Mouse (Mus musculus) midbrain, embryonic 11.5 days (tissue): Measurements from ENCODE around the gene Cklf. TPM values are rescaled to one million over a fixed set of nuclear protein-coding genes. Genes with fewer than 3 reads are reported as not detected.

Experiments used
- ATAC-seq: fragments of 200-750 bp; cut with Nextera tagmentation; 2 replicates; pipeline ENCODE4 v1.8.0; 2017; ENCODE audit warnings: moderate TSS enrichment, moderate library complexity; ENCODE audit not compliant: low FRiP score
- DNase-seq: peaks from one replicate; pipeline ENCODE4 v3.0.0; 2015; ENCODE audit warnings: low spot score; ENCODE audit errors: missing footprints
- H3K27ac ChIP-seq: fragments of 300-500 bp; sonication (generic); 2 replicates; pipeline ENCODE4 v1.5.1; 2014; ENCODE audit warnings: low read depth, low read length
- H3K27me3 ChIP-seq: fragments of 300-500 bp; sonication (generic); 2 replicates; pipeline ENCODE4 v1.6.1; 2014; ENCODE audit warnings: mild to moderate bottlenecking, low read length, moderate library complexity, mixed read lengths; ENCODE audit not compliant: control insufficient read depth, insufficient read depth
- H3K36me3 ChIP-seq: fragments of 300-500 bp; sonication (generic); 2 replicates; pipeline ENCODE4 v1.6.1; 2014; ENCODE audit warnings: mild to moderate bottlenecking, low read length, moderate library complexity, mixed read lengths; ENCODE audit not compliant: control insufficient read depth, insufficient read depth
- H3K4me1 ChIP-seq: fragments of 300-500 bp; sonication (generic); 2 replicates; pipeline ENCODE4 v1.6.1; 2014; ENCODE audit warnings: low read length; ENCODE audit not compliant: control insufficient read depth, insufficient read depth
- H3K4me2 ChIP-seq: fragments of 300-500 bp; sonication (generic); 2 replicates; pipeline ENCODE4 v1.6.1; 2014; ENCODE audit warnings: mild to moderate bottlenecking, moderate library complexity
- H3K4me3 ChIP-seq: fragments of 300-500 bp; sonication (generic); 2 replicates; pipeline ENCODE4 v1.5.1; 2014; ENCODE audit warnings: low read depth, low read length
- H3K9ac ChIP-seq: fragments of 300-500 bp; sonication (generic); 2 replicates; pipeline ENCODE4 v1.6.1; 2014; ENCODE audit warnings: low read length
- H3K9me3 ChIP-seq: fragments of 300-500 bp; sonication (generic); 2 replicates; pipeline ENCODE4 v1.6.1; 2016; ENCODE audit warnings: low read length; ENCODE audit not compliant: control insufficient read depth
- WGBS: fragments of 180-500 bp; shearing (Covaris S2); extraction: QIAGEN DNeasy Blood & Tissue Kit; methylation state at CpG from one replicate; pipeline ENCODE4 v1.1.7; 2014; 5-methylcytosine and 5-hydroxymethylcytosine counted together
- polyA plus RNA-seq: library from polyadenylated mRNA; unstranded; fragments of >200 nt; fragmentation: Nextera tagmentation; extraction: Ambion mirVana; gene quantifications from 2 replicates; pipeline ENCODE4 v1.2.1, GENCODE M21; 2014

Gene Cklf
- polyA plus RNA-seq, 1 experiment from 2014 or later = 35.0 TPM

DNA sequence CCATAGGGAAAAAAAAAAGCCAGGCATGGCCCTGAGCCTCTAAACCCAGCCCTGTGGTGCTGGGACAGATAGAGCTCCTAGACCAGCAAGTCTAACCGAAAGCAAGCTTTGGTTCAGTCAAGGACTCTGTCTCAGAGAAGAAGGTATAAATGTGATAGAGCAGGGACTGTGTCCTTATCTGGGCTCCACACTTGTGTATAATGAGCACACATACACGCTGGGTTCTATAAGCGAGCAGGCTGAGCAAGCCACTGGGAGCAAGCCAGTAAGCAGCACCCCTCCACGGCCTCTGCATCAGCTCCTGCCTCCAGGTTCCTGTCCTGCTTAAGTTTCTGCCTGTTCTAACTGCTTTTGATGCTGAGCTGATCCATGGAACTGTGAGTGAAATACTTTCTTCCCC, 18.6 kb upstream of the Cklf start:
- 91% methylated on average over 4 of the region's 4 CpGs for WGBS
- Histone ChIP-seq H3K27me3 (no peaks in the 10 kb centered on the region), H3K4me3 (no peak overlapping the region), H3K4me1 (no peaks in the 10 kb centered on the region), H3K27ac (no peak overlapping the region), H3K9ac (no peak overlapping the region), H3K36me3 (peaks cover 5% of the 10 kb centered on the region), H3K9me3 (no peaks in the 10 kb centered on the region), H3K4me2 (no peak overlapping the region)
- ATAC-seq = no peak
- peak; percentile 51 for DNase-seq

DNA sequence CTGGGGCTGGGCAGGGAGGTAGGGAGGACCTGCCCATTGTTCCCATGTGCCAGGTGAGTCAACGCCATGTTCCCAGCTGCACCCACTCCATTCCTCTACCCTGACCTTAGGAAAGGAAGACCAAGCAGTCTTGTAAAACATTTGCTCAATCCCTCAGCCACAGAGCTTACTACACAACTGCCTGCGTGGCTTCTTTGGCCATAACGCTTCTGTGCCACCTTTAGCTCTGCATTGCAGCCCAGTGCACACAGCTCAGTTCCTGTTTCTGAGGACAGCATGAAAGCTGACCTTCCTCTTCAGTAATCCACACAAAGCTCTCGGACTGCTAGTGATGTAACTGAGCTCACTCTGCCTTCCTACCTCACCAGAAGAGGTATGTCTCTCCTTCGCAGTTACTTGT, 17.7 kb upstream of the Cklf start:
- DNase-seq (no peak), ATAC-seq (no peak)
- 94% methylated on average over 5 of the region's 5 CpGs for WGBS
- H3K4me3 ChIP-seq = no peak overlapping the region
- peaks cover 5% of the 10 kb centered on the region for H3K36me3 ChIP-seq
- H3K27ac ChIP-seq = no peak overlapping the region
- H3K27me3 ChIP-seq = no peaks in the 10 kb centered on the region
- H3K9me3 ChIP-seq = no peaks in the 10 kb centered on the region
- H3K4me2 ChIP-seq = no peak overlapping the region
- no peaks in the 10 kb centered on the region for H3K4me1 ChIP-seq
- no peak overlapping the region for H3K9ac ChIP-seq

DNA sequence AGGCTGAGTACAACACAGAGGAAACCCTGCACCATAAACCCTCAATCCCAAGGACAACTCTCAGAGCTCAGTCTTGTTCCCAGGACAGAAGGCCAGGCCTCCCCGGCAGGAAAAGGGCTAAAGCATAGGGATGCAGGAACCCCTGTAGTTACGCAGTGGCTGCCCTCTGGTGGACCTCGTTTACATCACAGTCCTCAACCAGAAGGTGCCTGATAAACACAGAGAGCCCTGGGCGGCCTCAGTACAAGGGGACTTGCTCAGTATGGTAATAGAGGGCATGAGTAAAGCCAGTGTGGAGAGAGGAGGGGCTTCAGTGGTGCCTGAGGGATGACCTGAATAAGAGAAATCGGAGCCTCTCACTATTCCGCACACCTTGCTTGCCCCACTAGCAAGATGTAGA, 16.1 kb upstream of the Cklf start:
- 43% methylated on average over 6 of the region's 6 CpGs for WGBS
- ATAC-seq (peak; percentile 72; the same call in 1 of the 2 replicates), DNase-seq (peak; percentile 47)
- peaks cover 10% of the 10 kb centered on the region for H3K36me3 ChIP-seq
- no peak overlapping the region for H3K27ac ChIP-seq
- H3K27me3 ChIP-seq = no peaks in the 10 kb centered on the region
- H3K4me3 ChIP-seq = no peak overlapping the region
- H3K9me3 ChIP-seq = no peaks in the 10 kb centered on the region
- no peak overlapping the region for H3K4me2 ChIP-seq
- H3K9ac ChIP-seq = no peak overlapping the region
- no peaks in the 10 kb centered on the region for H3K4me1 ChIP-seq

DNA sequence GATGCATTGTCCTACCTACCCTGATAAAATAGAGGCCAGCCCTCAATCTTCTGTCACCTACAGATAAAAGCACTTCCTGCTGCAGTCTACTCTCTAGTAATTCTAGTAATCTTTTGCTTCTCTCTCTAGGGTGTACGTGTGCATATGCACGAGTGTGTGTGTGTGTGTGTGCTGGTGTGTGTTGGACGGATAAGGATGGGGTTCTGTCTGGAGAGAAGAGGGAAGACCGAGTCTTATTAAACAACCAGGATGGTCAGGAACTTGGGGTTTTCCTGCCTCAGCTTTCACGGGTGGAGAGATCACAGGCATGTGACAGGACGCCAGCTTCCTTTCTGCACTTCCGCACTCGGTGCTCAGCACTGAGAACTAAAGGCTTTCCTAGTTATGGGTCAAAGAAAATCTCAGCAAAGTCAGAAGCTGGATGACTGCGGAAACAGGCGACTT, 11.2 kb upstream of the Cklf start:
- H3K36me3 ChIP-seq = peaks cover 10% of the 10 kb centered on the region
- no peak overlapping the region for H3K4me2 ChIP-seq
- peak; percentile 44 for DNase-seq
- H3K4me3 ChIP-seq = no peak overlapping the region
- H3K27me3 ChIP-seq = no peaks in the 10 kb centered on the region
- H3K4me1 ChIP-seq = no peaks in the 10 kb centered on the region
- H3K9me3 ChIP-seq = no peaks in the 10 kb centered on the region
- WGBS = 88% methylated on average over 10 of the region's 10 CpGs
- H3K9ac ChIP-seq = no peak overlapping the region
- ATAC-seq = no peak
- H3K27ac ChIP-seq = no peak overlapping the region

DNA sequence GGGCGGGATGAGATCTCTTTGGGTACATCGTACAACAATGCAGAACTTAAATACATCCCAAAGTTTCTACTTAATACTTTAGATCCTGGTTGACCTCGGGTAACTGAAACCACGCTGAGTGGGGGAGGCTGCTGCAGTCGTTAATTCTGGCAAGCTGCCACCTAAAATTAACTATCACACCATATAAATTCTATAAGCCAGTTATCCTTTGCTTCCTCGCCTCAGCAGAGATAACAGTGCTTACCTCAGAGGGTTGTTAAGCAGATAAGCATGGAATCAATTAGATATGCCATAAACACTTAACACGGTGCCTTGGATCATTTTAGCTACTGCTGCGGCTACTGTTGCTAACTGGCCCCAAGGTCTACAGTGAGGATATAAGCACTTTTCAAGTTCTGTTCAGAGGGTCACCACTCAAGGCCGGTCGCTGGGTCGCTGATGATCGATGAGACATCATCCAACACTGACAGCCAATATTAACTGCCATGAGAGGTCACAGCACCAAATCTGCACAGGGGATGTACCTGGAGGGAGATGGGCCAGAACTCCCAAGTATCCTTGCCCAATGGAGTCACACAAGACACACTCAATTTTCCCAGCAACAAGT, 8.5 kb upstream of the Cklf start:
- H3K4me1 ChIP-seq = no peaks in the 10 kb centered on the region
- H3K4me3 ChIP-seq = no peak overlapping the region
- H3K9ac ChIP-seq = no peak overlapping the region
- H3K4me2 ChIP-seq = no peak overlapping the region
- ATAC-seq (no peak), DNase-seq (peak; percentile 56)
- 88% methylated on average over 12 of the region's 12 CpGs for WGBS
- no peaks in the 10 kb centered on the region for H3K9me3 ChIP-seq
- H3K27me3 ChIP-seq = no peaks in the 10 kb centered on the region
- peaks cover 13% of the 10 kb centered on the region for H3K36me3 ChIP-seq
- no peak overlapping the region for H3K27ac ChIP-seq

DNA sequence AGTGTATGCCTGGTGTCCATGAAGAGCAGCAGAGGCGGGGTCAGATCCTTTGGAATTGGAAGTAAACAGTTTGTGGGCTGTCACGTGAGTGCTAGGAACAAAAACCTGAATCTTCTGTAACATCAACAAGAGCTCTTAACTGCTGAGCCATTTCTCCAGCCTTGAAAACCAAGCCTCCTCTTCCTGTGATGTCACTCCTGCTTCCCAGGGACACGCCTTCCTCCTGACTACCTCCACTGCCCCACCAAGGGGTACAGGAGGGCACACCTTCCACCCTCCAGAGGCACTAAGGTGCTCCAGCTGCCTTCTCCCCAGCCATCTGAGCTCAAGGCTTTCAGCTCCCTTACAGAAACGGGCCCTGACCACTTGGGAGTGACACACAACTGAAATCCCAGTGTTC, 4.0 kb upstream of the Cklf start:
- ATAC-seq (no peak), DNase-seq (no peak)
- H3K9me3 ChIP-seq = no peaks in the 10 kb centered on the region
- no peak overlapping the region for H3K4me3 ChIP-seq
- WGBS = 86% methylated on average over 4 of the region's 4 CpGs
- H3K27me3 ChIP-seq = no peaks in the 10 kb centered on the region
- H3K27ac ChIP-seq = no peak overlapping the region
- H3K4me2 ChIP-seq = no peak overlapping the region
- H3K4me1 ChIP-seq = peaks cover 9% of the 10 kb centered on the region; the same call in 1 of the 2 replicates
- no peak overlapping the region for H3K9ac ChIP-seq
- peaks cover 4% of the 10 kb centered on the region; the same call in 1 of the 2 replicates for H3K36me3 ChIP-seq

DNA sequence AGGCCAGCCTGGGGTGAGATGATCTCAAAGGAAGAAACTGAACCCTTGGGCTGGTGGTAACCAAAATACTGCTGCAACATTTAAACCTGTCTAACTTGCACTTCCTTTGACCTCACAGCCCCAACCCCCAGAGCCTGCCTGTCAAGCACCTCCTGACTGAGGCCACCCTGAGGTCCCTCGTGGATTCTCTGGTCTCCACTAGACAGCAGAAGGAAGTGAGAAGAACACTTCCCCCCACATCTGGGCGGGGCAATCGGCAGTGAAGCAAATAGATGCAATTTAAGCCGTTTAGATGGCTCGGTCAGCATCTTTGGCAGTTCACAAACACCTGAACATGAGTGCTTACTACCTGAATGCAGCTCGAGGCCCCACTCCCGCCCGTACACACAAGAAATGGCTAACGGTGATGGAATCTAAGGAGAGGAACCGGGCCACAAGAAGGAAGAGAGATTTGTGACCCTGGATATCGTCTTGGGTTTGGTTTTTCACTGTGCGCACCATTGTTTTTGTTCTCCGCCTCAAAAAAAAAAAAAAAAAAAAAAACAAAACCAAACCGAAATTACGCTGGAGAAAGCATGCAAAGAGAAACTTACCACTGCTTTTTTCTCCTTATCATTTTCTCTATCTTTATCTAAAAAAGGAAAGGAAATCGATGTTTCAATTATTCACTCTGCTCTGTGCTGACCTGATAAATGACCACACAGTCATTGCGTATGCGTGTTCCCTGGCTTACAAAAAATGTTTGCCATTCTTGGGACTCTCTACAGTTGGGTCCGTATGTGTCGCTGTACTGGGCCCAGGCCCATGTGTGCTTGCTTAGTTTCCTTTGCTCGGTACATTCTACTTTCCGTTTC, 3.4 kb upstream of the Cklf start:
- H3K27me3 ChIP-seq = no peaks in the 10 kb centered on the region
- peak overlapping the region; percentile 60 for H3K4me2 ChIP-seq
- peak overlapping the region; percentile 80 for H3K4me3 ChIP-seq
- peaks cover 3% of the 10 kb centered on the region; the same call in 1 of the 2 replicates for H3K36me3 ChIP-seq
- H3K9ac ChIP-seq = peak overlapping the region; percentile 86
- DNase-seq = no peak
- H3K9me3 ChIP-seq = no peaks in the 10 kb centered on the region
- H3K27ac ChIP-seq = no peak overlapping the region
- 75% methylated on average over 22 of the region's 22 CpGs for WGBS
- no peak for ATAC-seq
- H3K4me1 ChIP-seq = peaks cover 9% of the 10 kb centered on the region; the same call in 1 of the 2 replicates

DNA sequence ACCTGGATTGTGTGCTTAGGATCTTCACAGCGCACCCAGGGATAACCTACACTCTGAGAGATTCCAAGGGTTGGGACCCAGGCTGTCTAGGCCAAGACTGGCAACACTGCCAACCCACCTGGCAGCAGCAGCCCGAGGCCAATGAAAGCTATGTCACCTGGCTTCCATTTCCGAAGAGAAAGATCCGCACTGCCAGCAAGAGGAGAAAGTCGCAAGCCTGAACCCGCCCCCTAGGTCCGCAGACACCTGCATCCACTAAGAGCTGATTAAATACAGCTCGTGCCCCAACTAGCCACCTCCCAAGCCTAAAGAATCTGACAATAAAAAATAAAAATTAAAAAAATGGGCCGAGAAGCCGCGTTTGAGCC, 2.8 kb upstream of the Cklf start:
- Histone ChIP-seq H3K27me3 (no peaks in the 10 kb centered on the region), H3K9ac (peak overlapping the region; percentile 86), H3K4me3 (peak overlapping the region; percentile 80), H3K9me3 (no peaks in the 10 kb centered on the region), H3K4me2 (peak overlapping the region; percentile 60), H3K36me3 (peaks cover 3% of the 10 kb centered on the region; the same call in 1 of the 2 replicates), H3K27ac (no peak overlapping the region), H3K4me1 (peaks cover 9% of the 10 kb centered on the region; the same call in 1 of the 2 replicates)
- 2% methylated on average over 11 of the region's 11 CpGs for WGBS
- no peak for ATAC-seq
- no peak for DNase-seq

DNA sequence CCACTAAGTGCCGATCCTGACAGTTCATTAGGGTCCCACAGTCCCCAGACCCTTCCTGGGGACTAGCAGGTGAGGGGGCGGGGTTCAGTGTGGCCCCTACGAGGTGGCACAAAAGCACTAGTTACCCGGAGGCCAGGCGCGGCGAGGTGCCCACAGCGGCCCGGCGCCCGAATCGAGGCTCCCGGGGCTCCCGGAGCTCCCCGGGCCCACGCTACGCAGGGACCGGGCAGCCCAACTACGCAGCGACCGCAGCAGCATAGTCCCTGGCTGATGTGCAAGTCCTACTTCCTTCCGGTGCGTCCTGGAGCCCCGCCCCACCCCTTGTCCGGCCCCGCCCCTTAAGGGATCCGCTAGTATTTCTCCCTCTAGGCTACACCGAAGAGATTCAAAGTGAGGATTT, 2.4 kb upstream of the Cklf start, which contains the start of gene Tk2:
Gene Tk2 (minus strand): TSS at position 283 of the 400 bp plus-strand sequence.
- peak within 1 kb of the TSS; percentile 86 for H3K9ac ChIP-seq
- peaks cover 9% of the 10 kb centered on the region; the same call in 1 of the 2 replicates for H3K4me1 ChIP-seq
- peak within 1 kb of the TSS; percentile 80 for H3K4me3 ChIP-seq
- H3K27me3 ChIP-seq = no peaks in the 10 kb centered on the region
- 0% methylated on average over 28 of the region's 28 CpGs for WGBS
- DNase-seq (peak; percentile 98), ATAC-seq (peak; percentile 87)
- peaks cover 3% of the 10 kb centered on the region; the same call in 1 of the 2 replicates for H3K36me3 ChIP-seq
- no peak within 1 kb of the TSS for H3K27ac ChIP-seq
- H3K4me2 ChIP-seq = peak within 1 kb of the TSS; percentile 60
- H3K9me3 ChIP-seq = no peaks in the 10 kb centered on the region
